Mouse (Mus musculus): ENCODE measurements around the gene Lrrc8e.

GRCm38 (mm10) chr8:4189031-4189722 is 37.5 kb upstream of the Lrrc8e start:
- TF ChIP-seq CTCF (IDR thresholded peaks at IDR 0.05; ENCODE audit: low read depth) (no peak), EP300 (IDR thresholded peaks at IDR 0.05; ENCODE audit: low read depth) (no peak)

Data from liver, postnatal 0 days (tissue).